Mouse (Mus musculus) MN1 (cell line): ENCODE data around the gene Git1.

Experiments
- DNase-seq: peaks from one replicate; pipeline ENCODE4 v3.0.0-alpha.2; 2016; ENCODE audit warnings: low spot score

Git1 gene

DNA sequence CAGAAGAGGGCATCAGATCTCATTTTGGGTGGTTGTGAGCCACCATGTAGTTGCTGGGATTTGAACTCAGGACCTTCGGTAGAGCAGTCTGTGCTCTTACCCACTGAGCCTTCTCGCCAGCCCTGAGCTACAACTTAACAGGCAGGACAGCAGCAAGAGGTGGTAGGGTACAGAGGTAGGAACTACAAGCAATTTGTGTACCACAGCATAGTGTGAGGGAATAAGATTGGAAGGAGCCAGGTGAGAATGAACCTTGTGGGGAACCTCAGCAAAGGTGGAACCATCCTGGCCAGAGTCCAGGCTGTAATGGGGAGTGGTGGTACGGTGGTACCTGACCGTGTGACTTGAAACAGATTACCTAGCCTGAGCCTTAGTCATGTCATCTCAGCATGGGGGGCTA, 8.6 kb downstream of the Git1 start:
- DNase-seq = no peak

DNA sequence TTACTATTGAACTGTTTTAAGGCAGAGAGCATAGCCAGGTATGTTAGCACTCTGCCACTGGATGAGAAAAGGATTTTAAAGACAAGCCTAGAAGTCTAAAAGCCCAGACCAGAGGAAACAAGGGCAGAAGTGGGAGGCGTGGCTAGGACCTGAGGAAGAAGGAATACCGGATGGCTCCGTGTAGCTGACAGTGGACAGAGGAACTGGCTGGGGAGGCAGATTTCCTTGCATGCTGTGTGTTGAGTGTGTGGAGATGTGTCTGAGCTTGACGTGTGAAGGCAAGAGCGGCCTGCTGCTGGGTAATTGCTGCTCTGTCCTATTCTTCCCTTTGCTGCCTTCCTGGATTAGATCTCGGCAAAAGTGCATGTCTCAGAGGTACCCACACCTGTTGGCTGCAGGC, 9.1 kb downstream of the Git1 start:
- DNase-seq = no peak

DNA sequence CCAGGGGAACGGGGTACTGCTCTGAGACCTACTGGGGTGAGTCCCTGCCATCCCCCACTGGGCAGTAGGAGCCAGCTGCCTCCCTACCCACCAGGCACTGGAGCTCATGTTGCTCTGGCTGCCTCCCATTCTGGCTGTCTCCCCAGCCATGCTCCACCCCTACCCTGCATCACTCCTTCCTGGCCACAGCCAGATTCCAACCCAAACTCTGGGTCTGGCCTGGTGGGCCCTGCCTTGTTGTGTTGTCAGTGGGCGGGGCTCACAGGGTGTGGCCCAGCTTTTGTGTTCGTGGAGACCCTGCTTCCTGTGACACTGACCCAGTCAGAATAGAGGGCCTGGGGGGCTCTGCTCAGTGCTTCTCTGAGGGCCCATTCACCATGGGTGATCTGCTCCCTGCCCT, 10.1 kb downstream of the Git1 start:
- DNase-seq = peak; percentile 55

DNA sequence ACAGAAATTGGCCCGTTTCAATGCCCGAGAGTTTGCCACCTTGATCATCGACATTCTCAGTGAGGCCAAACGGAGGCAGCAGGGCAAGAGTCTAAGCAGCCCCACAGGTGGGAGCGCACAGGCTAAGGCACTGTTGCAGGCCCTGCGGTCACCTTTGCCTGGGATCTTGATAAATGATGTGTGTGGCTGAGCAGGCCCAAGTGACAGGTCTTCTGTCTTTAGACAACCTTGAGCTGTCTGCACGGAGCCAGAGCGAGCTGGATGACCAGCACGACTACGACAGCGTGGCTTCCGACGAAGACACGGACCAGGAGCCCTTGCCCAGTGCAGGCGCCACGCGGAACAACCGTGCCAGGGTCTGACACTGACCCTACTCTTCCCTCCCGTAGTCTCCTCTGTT, 11.0 kb downstream of the Git1 start:
- no peak for DNase-seq

DNA sequence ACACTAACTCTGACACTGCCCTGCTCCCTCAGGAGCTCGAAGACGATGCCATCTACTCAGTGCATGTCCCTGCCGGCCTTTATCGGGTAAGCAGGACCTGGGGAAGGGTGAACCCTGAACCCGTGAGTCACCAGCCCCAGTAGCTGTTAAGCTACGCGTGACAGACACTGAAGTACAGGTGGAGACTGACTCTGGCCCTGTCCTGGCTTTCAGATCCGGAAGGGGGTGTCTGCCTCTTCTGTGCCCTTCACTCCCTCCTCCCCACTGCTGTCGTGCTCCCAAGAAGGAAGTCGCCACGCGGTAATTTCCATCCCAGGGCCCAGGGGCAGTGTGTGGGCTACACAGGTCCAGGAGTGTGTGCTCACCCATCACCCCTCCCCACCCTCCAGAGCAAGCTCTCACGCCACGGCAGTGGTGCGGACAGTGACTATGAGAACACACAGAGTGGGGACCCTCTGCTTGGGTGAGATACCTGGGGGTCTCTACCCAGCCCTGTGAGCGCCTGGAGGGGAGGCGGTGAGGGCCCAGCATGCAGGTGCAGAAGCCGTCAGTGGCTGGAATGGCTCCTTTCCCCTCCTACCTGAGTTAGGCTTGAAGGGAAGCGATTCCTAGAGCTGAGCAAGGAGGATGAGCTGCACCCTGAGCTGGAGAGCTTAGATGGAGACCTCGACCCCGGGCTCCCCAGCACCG, 12.1 kb downstream of the Git1 start:
- no peak for DNase-seq

DNA sequence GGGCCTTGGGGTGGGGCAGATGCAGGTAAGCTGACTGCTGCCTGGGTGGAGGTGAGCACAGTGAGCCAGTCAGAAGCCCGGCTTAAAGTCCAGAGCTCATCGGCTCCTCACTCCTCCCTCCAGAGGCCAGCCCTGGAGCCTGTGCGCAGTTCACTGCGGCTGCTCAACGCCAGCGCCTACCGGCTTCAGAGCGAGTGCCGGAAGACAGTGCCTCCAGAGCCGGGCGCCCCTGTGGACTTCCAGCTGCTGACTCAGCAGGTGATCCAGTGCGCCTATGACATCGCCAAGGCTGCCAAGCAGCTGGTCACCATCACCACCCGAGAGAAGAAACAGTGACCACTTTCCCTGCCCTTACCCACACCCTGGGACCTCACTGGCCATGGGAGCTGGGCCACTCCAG, 12.9 kb downstream of the Git1 start:
- DNase-seq = no peak

DNA sequence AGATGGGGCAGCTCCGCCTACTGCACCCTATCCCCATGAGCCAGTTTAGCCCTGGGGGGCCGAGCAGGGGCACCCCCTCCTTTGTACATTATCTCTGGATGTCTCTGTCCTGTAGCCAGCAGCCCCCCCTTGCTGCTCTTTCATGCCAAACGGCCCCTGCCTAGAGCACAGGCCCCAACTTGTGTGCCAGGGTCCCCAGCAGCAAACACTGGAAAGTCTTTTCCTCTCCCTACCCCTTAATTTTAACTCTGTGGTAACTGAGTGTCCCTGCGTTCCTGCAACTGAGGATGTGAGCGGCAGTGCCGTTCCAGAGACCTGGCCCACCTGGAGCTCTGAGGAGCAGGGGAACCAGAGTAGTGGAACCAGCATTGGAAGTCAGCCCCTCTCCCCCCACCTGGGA, 13.6 kb downstream of the Git1 start:
- DNase-seq = no peak

DNA sequence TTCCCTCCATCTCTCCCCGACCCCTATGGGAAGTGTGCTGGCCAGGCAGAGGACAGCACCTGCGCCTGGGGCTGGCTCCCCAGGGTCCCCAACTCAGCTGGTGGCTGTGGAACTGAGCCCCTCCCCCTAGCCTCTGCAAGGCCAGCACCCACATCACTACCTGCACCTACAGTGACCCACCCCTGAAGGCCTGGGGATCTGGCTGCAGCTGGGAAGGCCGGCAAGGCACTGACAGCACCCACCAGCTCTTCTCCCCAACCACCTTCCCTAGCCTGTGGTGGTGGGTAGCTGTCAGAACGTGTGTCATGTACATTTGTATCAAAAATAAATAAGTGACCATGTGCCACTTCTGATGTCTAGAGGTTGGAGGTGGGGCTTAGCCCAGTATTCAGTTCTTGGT, 14.1 kb downstream of the Git1 start:
- no peak for DNase-seq

DNA sequence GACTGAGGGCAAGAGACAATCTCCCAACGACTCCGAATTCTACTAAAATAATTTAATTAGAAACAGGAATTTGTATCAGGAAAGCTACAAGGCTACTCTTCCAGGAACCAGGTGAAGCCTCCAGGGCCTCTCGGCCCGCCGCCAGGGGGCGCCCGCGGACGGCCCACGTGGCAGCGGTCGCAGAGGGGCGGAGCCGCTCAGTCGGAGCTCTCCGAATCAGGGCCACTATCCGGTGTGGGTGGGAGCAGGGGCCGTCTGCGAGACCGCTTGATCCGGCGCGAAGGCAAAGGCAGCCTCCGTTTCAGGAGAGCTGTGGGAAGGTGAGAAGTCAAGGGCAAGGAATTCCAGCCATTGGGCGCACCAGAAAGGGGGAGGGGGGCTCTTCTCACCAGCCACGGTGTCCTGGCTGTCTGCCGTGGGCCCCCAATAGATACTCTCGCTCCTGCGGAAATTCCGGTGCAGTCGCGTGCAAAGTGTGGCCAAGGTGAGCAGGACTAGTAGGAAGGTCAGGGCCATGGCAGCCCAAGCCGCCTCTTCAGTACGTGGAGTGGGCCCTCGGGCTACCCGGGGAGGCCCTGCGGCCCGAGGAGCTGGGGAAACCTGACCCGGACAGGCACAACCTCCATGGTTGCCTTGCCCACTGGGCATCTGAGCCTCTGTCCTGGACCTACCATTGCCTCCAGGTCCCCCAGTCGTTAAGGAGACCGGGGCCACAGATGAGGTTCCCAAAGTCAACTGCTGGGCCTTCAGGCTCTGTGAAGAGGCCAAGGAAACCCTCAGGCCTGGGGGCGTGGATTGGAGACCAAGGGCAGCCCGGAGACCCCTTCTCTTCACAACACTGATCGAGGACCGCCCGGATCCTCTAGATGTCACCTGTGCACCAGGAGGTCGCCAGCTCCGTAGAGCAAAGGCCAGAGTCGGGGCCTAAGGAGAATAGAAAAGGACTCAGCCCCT, 15.0 kb downstream of the Git1 start:
- DNase-seq = peak; percentile 87

DNA sequence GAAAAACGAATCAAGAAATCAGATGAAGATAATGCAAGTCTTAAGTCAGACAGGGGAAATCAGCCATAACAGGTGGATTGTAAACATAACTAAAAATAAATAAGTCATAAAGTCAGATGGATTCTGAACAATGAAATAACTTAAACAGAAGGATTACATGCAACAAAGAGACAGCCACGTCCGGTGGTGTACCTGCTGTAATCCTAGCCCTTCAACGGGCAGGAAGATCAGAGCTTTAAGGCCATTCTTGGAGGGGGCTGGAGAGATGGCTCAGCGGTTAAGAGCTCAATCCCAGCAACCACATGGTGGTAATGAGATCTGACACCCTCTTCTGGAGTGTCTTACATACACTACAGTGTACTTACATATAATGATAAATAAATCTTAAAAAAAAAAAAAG, 18.0 kb downstream of the Git1 start:
- no peak for DNase-seq

DNA sequence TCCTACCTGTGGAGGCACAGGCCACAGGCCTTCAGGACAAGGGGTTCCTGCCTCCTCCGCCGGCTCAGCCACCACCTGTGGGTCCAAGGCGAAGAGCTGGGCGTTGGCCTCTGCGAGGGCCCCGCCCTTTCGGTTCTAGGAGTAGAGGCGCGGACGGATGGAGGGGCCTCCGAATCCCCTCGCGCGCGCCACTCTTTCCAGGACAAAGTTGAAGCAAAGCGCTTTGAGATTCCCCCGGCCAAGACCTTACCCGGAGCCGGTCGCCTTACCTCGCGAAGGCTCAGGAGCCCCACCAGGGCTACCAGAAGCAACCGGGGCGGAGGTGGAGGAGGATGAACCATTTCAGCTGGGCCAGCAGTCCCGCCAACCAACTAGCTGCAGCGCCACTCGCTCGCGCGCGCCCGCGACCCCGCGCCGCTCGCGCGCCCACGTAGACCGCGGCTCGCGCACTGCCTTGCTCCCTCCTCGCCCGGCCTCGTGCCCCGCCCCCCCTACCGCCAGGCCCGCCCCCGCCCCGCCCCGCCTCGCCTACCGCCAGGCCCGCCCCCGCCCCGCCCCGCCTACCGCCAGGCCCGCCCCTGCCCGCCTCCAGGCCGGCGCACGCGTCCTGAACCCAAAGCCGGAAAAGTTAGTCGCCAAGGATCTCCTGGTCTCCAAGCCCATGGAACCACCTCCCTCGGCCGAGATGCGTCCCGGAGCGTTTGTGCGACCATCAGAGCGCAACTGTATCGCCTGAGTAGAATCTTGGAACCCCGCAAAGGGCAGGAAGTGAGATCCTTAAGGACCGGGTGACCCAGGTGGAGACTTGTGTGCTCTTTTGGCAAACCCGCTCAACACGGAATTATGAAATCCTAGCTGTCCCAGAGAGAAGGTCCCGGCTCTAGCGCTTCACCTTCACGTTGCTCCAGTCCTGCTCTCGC, 19.8 kb downstream of the Git1 start:
- peak; percentile 87 for DNase-seq

DNA sequence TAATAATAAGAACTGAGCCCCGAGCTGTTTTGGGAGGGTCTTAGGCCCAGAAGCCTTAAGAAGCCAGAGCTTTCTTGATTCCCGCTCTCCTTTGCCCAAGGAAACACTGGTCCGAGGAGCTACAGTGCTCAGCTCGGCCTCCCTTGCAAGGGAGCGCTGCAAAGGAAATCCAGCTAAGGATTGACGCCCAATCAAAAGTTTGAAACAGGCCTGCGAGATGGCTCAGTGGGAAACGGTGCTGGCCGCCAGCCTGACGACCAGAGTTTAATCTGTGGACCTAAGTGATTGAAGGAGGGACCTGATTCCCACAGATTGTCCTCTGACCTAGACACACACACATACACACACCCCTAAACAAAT, 20.4 kb downstream of the Git1 start:
- DNase-seq = peak; percentile 47

DNA sequence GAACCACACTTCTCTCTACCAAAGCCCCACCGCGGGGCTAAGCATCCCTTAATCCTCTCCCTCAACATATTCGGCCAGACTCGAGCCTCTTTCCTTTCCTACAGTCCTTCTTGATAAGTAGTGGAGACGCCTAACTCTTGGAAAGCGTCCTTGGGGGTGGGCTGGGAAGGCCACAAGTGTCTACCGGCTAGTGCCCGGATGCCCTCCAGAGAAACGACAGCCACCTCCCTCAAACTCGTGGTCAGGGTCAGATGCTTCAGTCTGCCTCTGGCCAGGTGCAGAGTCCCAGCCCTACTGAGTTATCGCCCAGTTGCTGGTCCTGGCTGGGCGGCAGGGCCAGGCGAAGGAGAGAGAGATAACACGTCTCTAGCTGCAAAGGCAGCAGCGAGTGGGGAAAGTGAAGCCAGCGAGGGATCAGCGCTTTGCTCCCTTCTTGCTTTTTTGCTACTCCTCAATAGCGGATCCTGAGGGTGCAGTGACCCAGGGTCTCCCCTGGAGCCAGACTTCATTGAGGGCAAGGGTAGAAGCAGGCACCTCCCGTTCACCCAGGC, 21.0 kb downstream of the Git1 start:
- peak; percentile 38 for DNase-seq

DNA sequence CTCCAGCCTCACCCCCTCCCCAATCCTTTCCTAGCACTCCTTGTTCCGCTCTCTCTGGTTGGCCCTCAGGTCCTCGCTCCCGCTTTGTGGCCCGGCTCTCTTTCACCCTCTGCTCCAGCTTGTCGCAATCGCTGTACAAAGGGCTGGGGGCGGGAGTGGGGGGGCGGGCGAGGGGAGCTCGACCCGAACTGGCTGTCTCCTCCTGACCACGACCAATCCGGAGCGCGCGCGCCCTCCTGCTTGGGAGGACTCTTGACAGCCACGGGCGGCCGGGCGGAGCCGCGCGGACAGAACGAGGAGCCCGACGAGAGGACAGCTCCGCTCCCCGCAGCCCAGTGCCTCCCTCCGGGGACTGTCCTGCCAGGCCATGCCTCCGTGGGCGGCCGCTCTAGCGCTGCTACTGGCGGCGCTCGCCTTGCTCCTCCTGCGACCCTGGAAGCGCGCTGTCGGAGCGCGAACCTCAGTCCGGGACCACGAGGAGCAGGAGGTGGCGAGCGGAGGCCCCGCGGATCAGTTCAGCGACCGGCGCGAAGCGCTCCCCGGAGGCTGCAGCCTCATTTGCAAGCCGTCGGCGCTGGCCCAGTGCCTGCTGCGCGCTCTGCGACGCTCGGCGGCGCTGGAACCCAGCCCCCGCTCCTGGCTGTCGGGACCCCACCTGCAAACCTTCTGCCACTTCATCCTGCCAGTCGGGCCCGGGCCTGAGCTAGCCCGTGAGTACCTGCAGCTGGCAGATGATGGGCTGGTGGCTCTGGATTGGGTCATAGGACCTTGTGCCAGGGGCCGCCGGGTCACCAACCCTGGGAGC, 21.7 kb downstream of the Git1 start, which contains the start of gene Abhd15:
TSS of gene Abhd15 (plus strand) at position 290 of the 805 bp plus-strand sequence.
- peak; percentile 84 for DNase-seq

DNA sequence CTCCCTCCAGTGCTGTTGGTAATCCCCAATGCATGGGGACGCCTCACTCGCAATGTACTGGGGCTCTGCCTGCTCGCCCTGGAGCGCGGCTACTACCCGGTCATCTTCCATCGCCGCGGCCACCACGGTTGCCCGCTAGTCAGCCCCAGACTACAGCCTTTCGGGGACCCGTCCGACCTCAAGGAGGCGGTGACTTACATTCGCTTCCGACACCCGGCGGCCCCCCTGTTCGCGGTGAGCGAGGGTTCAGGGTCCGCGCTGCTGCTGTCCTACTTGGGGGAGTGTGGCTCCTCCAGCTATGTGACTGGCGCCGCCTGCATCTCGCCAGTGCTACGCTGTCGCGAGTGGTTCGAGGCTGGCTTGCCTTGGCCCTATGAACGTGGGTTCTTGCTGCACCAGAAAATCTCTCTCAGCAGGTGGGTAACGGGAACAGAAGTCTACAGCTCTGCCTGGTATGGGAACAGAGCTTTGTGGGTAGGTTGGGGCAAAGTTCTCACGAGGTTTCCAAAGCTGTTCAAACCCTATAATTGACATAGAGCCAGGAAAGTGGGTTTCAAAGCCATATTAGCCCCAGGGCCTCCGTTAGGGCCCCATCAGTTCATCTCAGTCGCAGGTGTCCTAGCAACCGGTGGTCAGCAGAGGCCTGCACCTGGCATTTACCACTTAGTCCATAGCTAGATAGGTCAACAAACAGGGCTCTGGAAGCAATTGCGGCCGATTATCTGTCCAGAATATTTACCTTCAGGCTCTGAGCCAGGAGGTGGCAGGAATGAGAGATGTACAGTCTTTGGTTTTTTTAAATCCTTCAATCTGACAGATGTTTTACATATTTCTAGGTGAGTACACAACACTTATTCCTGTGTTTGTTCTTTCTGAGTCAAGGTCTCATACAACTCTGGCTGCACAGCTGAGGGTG, 22.5 kb downstream of the Git1 start, which contains the start of gene Trp53i13:
TSS of gene Trp53i13 (minus strand) at position 344 of the 916 bp plus-strand sequence.
- DNase-seq = no peak

DNA sequence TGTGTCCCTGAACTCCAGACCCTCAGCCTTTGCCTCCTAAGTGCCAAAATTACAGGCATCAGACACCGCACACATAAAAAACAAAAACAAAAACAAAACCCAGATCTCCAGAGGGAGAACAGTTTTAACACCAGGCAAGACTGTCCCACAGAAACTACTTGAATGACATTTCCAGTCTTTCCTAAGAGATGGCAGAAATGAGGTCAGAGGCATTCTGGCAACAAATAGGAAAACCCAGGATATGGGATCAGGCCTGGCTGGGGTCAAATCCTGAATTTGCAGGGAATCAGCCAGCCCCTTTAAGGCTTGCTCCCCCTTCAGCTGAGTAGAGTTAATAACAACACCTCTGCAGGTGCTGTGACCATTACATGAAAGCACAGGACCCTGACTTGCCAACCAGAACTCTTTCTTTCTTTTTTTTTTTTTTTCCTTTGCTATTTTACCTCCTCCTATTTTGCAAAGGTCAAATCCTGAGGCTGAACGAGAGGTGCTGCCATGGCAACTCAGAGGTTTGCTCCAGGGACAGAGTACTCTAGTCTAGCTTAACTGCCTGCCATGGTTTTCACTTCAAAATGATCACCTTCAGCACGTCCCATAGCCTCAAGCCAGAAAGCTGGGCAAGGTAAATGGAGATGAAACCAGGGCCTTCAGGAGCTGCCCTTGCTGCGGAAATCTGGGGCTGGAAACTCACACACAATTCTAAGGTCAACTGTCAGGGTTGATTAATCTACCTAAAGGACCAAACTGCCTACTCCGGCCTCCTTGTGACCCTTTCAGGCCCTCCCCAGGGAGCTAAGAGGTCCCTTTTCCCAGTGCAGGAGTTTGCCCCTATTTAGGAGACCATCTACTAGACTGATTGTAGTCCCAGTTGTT, 23.4 kb downstream of the Git1 start:
- DNase-seq = no peak

DNA sequence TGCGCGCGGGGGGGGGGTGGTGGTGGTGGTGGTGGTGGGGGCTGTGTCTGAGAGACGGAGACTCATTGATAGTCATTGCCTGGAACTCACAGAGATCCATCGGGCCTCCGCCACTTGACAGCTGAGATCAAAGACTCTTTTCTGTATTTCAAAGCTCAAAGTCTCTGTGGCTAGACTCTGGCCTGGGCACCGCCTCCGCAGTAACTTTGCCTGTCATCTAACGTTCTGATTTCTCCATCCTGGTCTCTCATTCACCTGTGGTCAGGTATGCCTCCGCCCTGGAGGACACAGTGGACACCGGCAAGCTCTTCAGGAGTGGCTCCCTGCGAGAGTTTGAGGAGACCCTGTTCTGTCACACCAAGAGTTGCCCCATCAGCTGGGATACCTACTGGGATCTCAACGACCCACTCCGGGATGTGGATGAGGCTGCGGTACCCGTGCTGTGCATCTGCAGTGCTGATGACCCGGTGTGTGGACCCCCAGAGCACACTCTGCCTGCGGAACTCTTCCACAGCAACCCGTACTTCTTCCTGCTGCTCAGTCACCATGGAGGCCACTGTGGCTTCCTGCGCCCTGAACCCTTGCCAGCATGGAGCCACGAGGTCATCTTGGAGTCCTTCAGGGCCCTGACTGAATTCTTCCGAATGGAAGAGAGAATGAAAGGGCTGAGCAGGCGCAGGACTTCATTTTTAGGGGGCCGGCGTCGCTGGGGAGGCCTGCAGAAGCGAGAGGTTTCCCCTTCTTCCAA, 24.9 kb downstream of the Git1 start:
- DNase-seq = no peak

DNA sequence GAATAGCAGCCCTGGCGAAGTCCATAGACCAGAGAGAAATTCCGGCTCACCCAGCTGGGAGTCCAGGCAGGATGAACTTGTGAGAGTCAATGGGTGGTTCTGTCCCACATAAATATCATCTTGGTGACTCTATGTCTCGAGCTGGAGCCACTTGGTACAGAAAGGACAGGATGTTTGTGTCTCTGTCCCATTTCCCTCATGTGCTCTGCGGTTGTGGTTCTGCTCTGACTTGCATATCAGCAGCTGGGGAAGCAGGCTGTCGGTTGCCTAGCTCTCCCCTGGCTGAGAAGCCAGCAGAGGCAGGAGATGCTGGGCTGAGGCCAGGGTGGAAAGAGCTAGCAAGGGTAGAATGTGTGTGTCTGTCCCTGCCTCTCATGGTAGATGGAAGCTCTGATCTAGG, 25.7 kb downstream of the Git1 start, which contains the start of gene Gm10392:
TSS of gene Gm10392 (minus strand) at position 156 of the 400 bp plus-strand sequence.
- no peak for DNase-seq
